Mouse (Mus musculus) c-Kit-positive CD71-negative TER-119-negative erythroid progenitor cells, embryonic 14.5 days (primary cell): ENCODE measurements around the gene Timm23.
"Not testable (repeated sequence)": the region's sequence is repeated elsewhere in the genome, so short reads cannot be mapped to it uniquely, and the experiment has no call there.

Experiments used
- DNase-seq: peaks from one replicate; pipeline ENCODE4 v3.0.0-alpha.2; 2013; ENCODE audit warnings: low read depth

The Timm23 gene

GRCm38 (mm10) chr14:32201791-32202451, at the start of gene Timm23, which contains the start of gene Parg:
TSS of gene Timm23 (minus strand) at chr14:32201898.
TSS of gene Parg (plus strand) at chr14:32201949.
- DNase-seq = peak; percentile 74

- DNase-seq = no peak
Observed at GRCm38 (mm10) chr14:32249616-32250015, 47.9 kb upstream of the Timm23 start.

- DNase-seq = no peak
Observed at GRCm38 (mm10) chr14:32246019-32246418, 44.3 kb upstream of the Timm23 start.

GRCm38 (mm10) chr14:32242401-32242800, 40.7 kb upstream of the Timm23 start:
- no peak for DNase-seq

GRCm38 (mm10) chr14:32228996-32229395, 27.3 kb upstream of the Timm23 start:
- peak; percentile 58 for DNase-seq

- no peak for DNase-seq
Observed at GRCm38 (mm10) chr14:32226601-32227000, 24.9 kb upstream of the Timm23 start.

- DNase-seq = no peak
Observed at GRCm38 (mm10) chr14:32201354-32201753, 344 bp downstream of the Timm23 start.

- not testable (repeated sequence) for DNase-seq
Observed at GRCm38 (mm10) chr14:32193557-32193956, 8.1 kb downstream of the Timm23 start.

- DNase-seq = no peak
Observed at GRCm38 (mm10) chr14:32192437-32192836, 9.3 kb downstream of the Timm23 start.

- DNase-seq = no peak
Observed at GRCm38 (mm10) chr14:32191926-32192325, 9.8 kb downstream of the Timm23 start.

GRCm38 (mm10) chr14:32190627-32191391, 10.9 kb downstream of the Timm23 start:
- no peak for DNase-seq

GRCm38 (mm10) chr14:32183846-32184245, 17.9 kb downstream of the Timm23 start:
- no peak for DNase-seq

- DNase-seq = no peak
Observed at GRCm38 (mm10) chr14:32180861-32181260, 20.8 kb downstream of the Timm23 start.

- DNase-seq = no peak
Observed at GRCm38 (mm10) chr14:32179393-32180195, 22.1 kb downstream of the Timm23 start.

- DNase-seq = not testable (repeated sequence)
Observed at GRCm38 (mm10) chr14:32176590-32176989, 25.1 kb downstream of the Timm23 start.

GRCm38 (mm10) chr14:32175310-32175709, 26.4 kb downstream of the Timm23 start:
- no peak for DNase-seq

GRCm38 (mm10) chr14:32170137-32170536, 31.6 kb downstream of the Timm23 start:
- no peak for DNase-seq

- no peak for DNase-seq
Observed at GRCm38 (mm10) chr14:32168653-32169231, 33.0 kb downstream of the Timm23 start.

GRCm38 (mm10) chr14:32167326-32167725, 34.4 kb downstream of the Timm23 start:
- no peak for DNase-seq

- no peak for DNase-seq
Observed at GRCm38 (mm10) chr14:32166840-32167239, 34.9 kb downstream of the Timm23 start.

GRCm38 (mm10) chr14:32166062-32166441, 35.6 kb downstream of the Timm23 start:
- no peak for DNase-seq
